Mouse (Mus musculus) CH12.LX (cell line): ENCODE measurements around the gene Gpbar1.
A peak's percentile ranks its signal among the peaks of the same experiment; 100 is the strongest.

Experiments
- BHLHE40 ChIP-seq: IDR thresholded peaks from 2 replicates; pipeline ENCODE4 v1.6.1; 2011; ENCODE audit warnings: mild to moderate bottlenecking, low read depth, low read length, improper control_type of control experiment
- CTCF ChIP-seq, 2 experiments: IDR thresholded peaks in 1 of 2; conservative IDR thresholded peaks in 1 of 2; 2 replicates each; pipeline ENCODE4 v1.5.1; 2011 to 2012; ENCODE audit warnings: low read depth in 2 of 2, low read length in 2 of 2, improper control_type of control experiment in 1 of 2, inconsistent platforms in 1 of 2, mild to moderate bottlenecking in 1 of 2, moderate library complexity in 1 of 2
- EP300 ChIP-seq: IDR thresholded peaks from 2 replicates; pipeline ENCODE4 v1.6.1; 2011; ENCODE audit warnings: low read length, improper control_type of control experiment
- HCFC1 ChIP-seq: IDR thresholded peaks from 2 replicates; pipeline ENCODE4 v1.6.1; 2012; ENCODE audit warnings: low read depth, mild to moderate bottlenecking, inconsistent platforms, low read length, improper control_type of control experiment
- IRF4 ChIP-seq: IDR thresholded peaks from 2 replicates; pipeline ENCODE4 v1.6.1; 2014; ENCODE audit warnings: low read depth, mild to moderate bottlenecking, inconsistent platforms, low read length, improper control_type of control experiment
- MEF2A ChIP-seq: IDR thresholded peaks from 2 replicates; pipeline ENCODE4 v1.6.1; 2014; ENCODE audit warnings: low read depth, mild to moderate bottlenecking, inconsistent platforms, low read length, improper control_type of control experiment, borderline replicate concordance
- MXI1 ChIP-seq: IDR thresholded peaks from 2 replicates; pipeline ENCODE4 v1.6.1; 2011; ENCODE audit warnings: mild to moderate bottlenecking, low read depth, low read length, improper control_type of control experiment
- NELFE ChIP-seq: IDR thresholded peaks from 2 replicates; pipeline ENCODE4 v1.6.1; 2011; ENCODE audit warnings: low read depth, low read length, improper control_type of control experiment
- POLR2A ChIP-seq: IDR thresholded peaks from 2 replicates; pipeline ENCODE4 v1.6.1; 2011; ENCODE audit warnings: low read depth, mild to moderate bottlenecking, improper control_type of control experiment, low read length
- TBP ChIP-seq: conservative IDR thresholded peaks from 2 replicates; pipeline ENCODE4 v1.6.1; 2011; ENCODE audit warnings: low read depth, low read length, improper control_type of control experiment
- TCF12 ChIP-seq: IDR thresholded peaks from 2 replicates; pipeline ENCODE4 v1.6.1; 2014; ENCODE audit warnings: low read depth, mild to moderate bottlenecking, inconsistent platforms, low read length, improper control_type of control experiment
- USF1 ChIP-seq: IDR thresholded peaks from 2 replicates; pipeline ENCODE4 v1.6.1; 2014; ENCODE audit warnings: low read depth, mild to moderate bottlenecking, inconsistent platforms, low read length, improper control_type of control experiment
- ZC3H11A ChIP-seq: IDR thresholded peaks from 2 replicates; pipeline ENCODE4 v1.6.1; 2012; ENCODE audit warnings: low read depth, mild to moderate bottlenecking, inconsistent platforms, low read length, improper control_type of control experiment
- ZMIZ1 ChIP-seq: IDR thresholded peaks from 2 replicates; pipeline ENCODE4 v1.6.1; 2012; ENCODE audit warnings: low read depth, mild to moderate bottlenecking, inconsistent platforms, low read length, improper control_type of control experiment

- no peak for TF ChIP-seq IRF4
- TF ChIP-seq EP300, result no peak
- TF ChIP-seq HCFC1, result no peak
- TF ChIP-seq CTCF (conservative IDR thresholded peaks at IDR 0.05 in 1 of 2, IDR thresholded peaks at IDR 0.05 in 1 of 2; ENCODE audit: low read depth in 2 of 2, low read length in 2 of 2), result no peak
- TF ChIP-seq BHLHE40, result no peak
- no peak for TF ChIP-seq TCF12
- TF ChIP-seq POLR2A, result no peak
- TF ChIP-seq MXI1, result 0 out of 2 replicates have a peak, but pooled peaks have one; percentile 27
- no peak for TF ChIP-seq TBP
- no peak for TF ChIP-seq USF1
- no peak for TF ChIP-seq NELFE
- TF ChIP-seq MEF2A, result no peak
- no peak for TF ChIP-seq ZC3H11A
- no peak for TF ChIP-seq ZMIZ1
Observed at GRCm38 (mm10) chr1:74283686-74284463, 5.5 kb downstream of the Gpbar1 start.
